In genomic region chr9:96543643-96544640, GRCm38 (mm10) we compare ENCODE assay signal across 8 mouse cellular contexts. TPM values are rescaled to one million over a fixed set of nuclear protein-coding genes. Genes with fewer than 3 reads are reported as not detected.
DNase-seq lines count a peak whose midpoint lies in the region; ATAC-seq and TF ChIP-seq lines count a peak whose summit lies in the region.

No protein-coding gene starts in this region.

- no peak overlapping the region for H3K4me3 ChIP-seq in G1E (ENCODE audit: low read depth, low read length)
- H3K4me3 ChIP-seq in erythroblast, embryonic 14.5 days (replicated peaks), result peak overlapping the region; percentile 55
- peak overlapping the region; percentile 44 for H3K4me3 ChIP-seq in heart, embryonic 16.5 days (ENCODE audit: low read length)
- H3K4me3 ChIP-seq in lung, postnatal 0 days (ENCODE audit: low read depth, low read length), result no peak overlapping the region
- peak overlapping the region; percentile 23 for H3K4me3 ChIP-seq in neural tube, embryonic 15.5 days (replicated peaks)

- peak overlapping the region; percentile 57 for H3K4me2 ChIP-seq in heart, embryonic 16.5 days (ENCODE audit: low read depth, low read length)
- H3K4me2 ChIP-seq in lung, postnatal 0 days (replicated peaks; ENCODE audit: low read depth, low read length), result 0 out of 2 replicates have a peak overlapping the region, but pooled peaks have one; percentile 33
- peak overlapping the region; percentile 46 for H3K4me2 ChIP-seq in neural tube, embryonic 15.5 days

- ATAC-seq in G1E (ENCODE audit: extremely low read depth, insufficient number of reproducible peaks, low FRiP score, poor library complexity, severe bottlenecking), result peak; percentile 49
- peak; percentile 69; the same call in 1 of the 2 replicates for ATAC-seq in heart, embryonic 16.5 days (replicated peaks; ENCODE audit: extremely low read depth, insufficient read depth, low FRiP score)
- peak; percentile 76 for ATAC-seq in lung, postnatal 0 days
- peak; percentile 78; the same call in 1 of the 2 replicates for ATAC-seq in neural tube, embryonic 15.5 days (ENCODE audit: low FRiP score)

- H3K36me3 ChIP-seq in G1E (replicated peaks), result peaks cover 76% of the 10 kb centered on the region
- H3K36me3 ChIP-seq in erythroblast, embryonic 14.5 days (ENCODE audit: control insufficient read depth), result peaks cover 9% of the 10 kb centered on the region
- peaks cover 16% of the 10 kb centered on the region for H3K36me3 ChIP-seq in heart, embryonic 16.5 days (ENCODE audit: control insufficient read depth, insufficient read depth)
- peaks cover 8% of the 10 kb centered on the region; the same call in 1 of the 2 replicates for H3K36me3 ChIP-seq in lung, postnatal 0 days (ENCODE audit: insufficient read depth, low read length)
- peaks cover 35% of the 10 kb centered on the region for H3K36me3 ChIP-seq in neural tube, embryonic 15.5 days

- peak; percentile 48 for DNase-seq in G1E (ENCODE audit: low spot score)
- DNase-seq in c-Kit-positive CD71-negative TER-119-negative erythroid progenitor cells, embryonic 14.5 days (ENCODE audit: low read depth), result peak; percentile 50
- DNase-seq in kidney, postnatal 4 days, result peak; percentile 69 to 80
- DNase-seq in lung, postnatal 0 days (ENCODE audit: low spot score), result peak; percentile 74
- DNase-seq in thymus, postnatal 36 days, result peak; percentile 24 to 42

- 27% methylated on average over 27 of the region's 27 CpGs for WGBS in heart, embryonic 16.5 days
- 35% methylated on average over 27 of the region's 27 CpGs for WGBS in lung, postnatal 0 days
- WGBS in neural tube, embryonic 15.5 days, result 35% methylated on average over 27 of the region's 27 CpGs

- peak overlapping the region; percentile 24; the same call in 1 of the 2 replicates for H3K27ac ChIP-seq in heart, embryonic 16.5 days (ENCODE audit: low read length)
- no peak overlapping the region for H3K27ac ChIP-seq in lung, postnatal 0 days (ENCODE audit: low read length)
- H3K27ac ChIP-seq in neural tube, embryonic 15.5 days (replicated peaks), result peak overlapping the region; percentile 28

- TF ChIP-seq CTCF in G1E (IDR thresholded peaks at IDR 0.05; ENCODE audit: low read depth, low read length), result no peak
- TF ChIP-seq CTCF in lung, postnatal 0 days (IDR thresholded peaks at IDR 0.05), result peak; percentile 64

- H3K4me1 ChIP-seq in G1E (ENCODE audit: insufficient read depth, low read depth, low read length), result peaks cover 2% of the 10 kb centered on the region; the same call in 1 of the 2 replicates
- peaks cover 9% of the 10 kb centered on the region for H3K4me1 ChIP-seq in erythroblast, embryonic 14.5 days (ENCODE audit: control insufficient read depth)
- H3K4me1 ChIP-seq in heart, embryonic 16.5 days (ENCODE audit: control insufficient read depth, insufficient read depth, low read length), result no peaks in the 10 kb centered on the region
- no peaks in the 10 kb centered on the region for H3K4me1 ChIP-seq in lung, postnatal 0 days (ENCODE audit: insufficient read depth, low read depth, low read length)
- H3K4me1 ChIP-seq in neural tube, embryonic 15.5 days, result peaks cover 3% of the 10 kb centered on the region; the same call in 1 of the 2 replicates

- H3K27me3 ChIP-seq in G1E (ENCODE audit: insufficient read depth, low read length), result no peaks in the 10 kb centered on the region
- H3K27me3 ChIP-seq in erythroblast, embryonic 14.5 days (ENCODE audit: control insufficient read depth), result no peaks in the 10 kb centered on the region
- no peaks in the 10 kb centered on the region for H3K27me3 ChIP-seq in heart, embryonic 16.5 days (ENCODE audit: control insufficient read depth, insufficient read depth, low read length)
- H3K27me3 ChIP-seq in lung, postnatal 0 days (replicated peaks; ENCODE audit: insufficient read depth, low read length), result no peaks in the 10 kb centered on the region
- H3K27me3 ChIP-seq in neural tube, embryonic 15.5 days (replicated peaks), result no peaks in the 10 kb centered on the region

- TF ChIP-seq EP300 in lung, postnatal 0 days (IDR thresholded peaks at IDR 0.05), result no peak

- H3K9ac ChIP-seq in heart, embryonic 16.5 days (ENCODE audit: low read length), result peak overlapping the region; percentile 72
- H3K9ac ChIP-seq in lung, postnatal 0 days (replicated peaks; ENCODE audit: low read depth), result no peak overlapping the region
- H3K9ac ChIP-seq in neural tube, embryonic 15.5 days (replicated peaks), result 0 out of 2 replicates have a peak overlapping the region, but pooled peaks have one; percentile 23

- H3K9me3 ChIP-seq in G1E (replicated peaks), result no peaks in the 10 kb centered on the region
- H3K9me3 ChIP-seq in erythroblast, embryonic 14.5 days (ENCODE audit: control insufficient read depth, low read length), result no peaks in the 10 kb centered on the region
- H3K9me3 ChIP-seq in heart, embryonic 16.5 days (replicated peaks; ENCODE audit: control insufficient read depth, low read length), result no peaks in the 10 kb centered on the region
- no peaks in the 10 kb centered on the region for H3K9me3 ChIP-seq in lung, postnatal 0 days (ENCODE audit: low read length)
- no peaks in the 10 kb centered on the region for H3K9me3 ChIP-seq in neural tube, embryonic 15.5 days (replicated peaks)

RNA-seq across cellular contexts. Expression of gene Gm28729, which starts 18.9 kb away (rescaled TPM):
- total RNA-seq in G1E (2014; fragmentation: Nextera tagmentation) (not detected in 2 replicates), G1E (2017) (0.06 and 0.16 TPM in 2 replicates)
- polyA plus RNA-seq in G1E (2012), result not detected in 2 replicates
- not detected in 2 replicates for polyA plus RNA-seq in erythroblast, embryonic 14.5 days (2012)
- polyA plus RNA-seq in heart, embryonic 16.5 days (2015; fragmentation: Nextera tagmentation; extraction: Ambion mirVana), result 0.21 TPM in 1 of 2 replicates, not detected in the other
- 2.7 and 4.4 TPM in 2 replicates for polyA plus RNA-seq in lung, postnatal 0 days (2015; fragmentation: Nextera tagmentation; extraction: Ambion mirVana)
- polyA plus RNA-seq in neural tube, embryonic 15.5 days (2015; fragmentation: Nextera tagmentation; extraction: Ambion mirVana), result not detected in 2 replicates

Comparison
In these comparisons a context has a peak if more than half of its experiments do, and no peak if none do; other contexts are left out.
1. H3K4me3 ChIP-seq: peak in erythroblast, embryonic 14.5 days (single experiment), heart, embryonic 16.5 days (single experiment) and neural tube, embryonic 15.5 days (single experiment); none in G1E (single experiment) and lung, postnatal 0 days (single experiment).
2. Peak in every context shown above with its lines, with median percentiles within 50 percentile points of each other: ATAC-seq, DNase-seq and H3K4me2 ChIP-seq.